Mouse (Mus musculus) neural tube, embryonic 13.5 days (tissue): ENCODE measurements around the gene Krt86. TPM values are rescaled to one million over a fixed set of nuclear protein-coding genes. Genes with fewer than 3 reads are reported as not detected.
A peak's percentile ranks its signal among the peaks of the same experiment; 100 is the strongest.

Experiments
- ATAC-seq: fragments of 200-750 bp; cut with Nextera tagmentation; 2 replicates; pipeline ENCODE4 v1.8.0; 2017; ENCODE audit warnings: low read depth, mild to moderate bottlenecking, moderate TSS enrichment, moderate library complexity
- H3K27ac ChIP-seq: fragments of 300-500 bp; sonication (generic); replicated peaks from 2 replicates; pipeline ENCODE4 v1.5.1; 2015; ENCODE audit warnings: moderate library complexity, mild to moderate bottlenecking, inconsistent platforms
- H3K27me3 ChIP-seq: fragments of 300-500 bp; sonication (generic); 2 replicates; pipeline ENCODE4 v1.6.1; 2015; ENCODE audit warnings: mild to moderate bottlenecking, inconsistent platforms
- H3K36me3 ChIP-seq: fragments of 300-500 bp; sonication (generic); 2 replicates; pipeline ENCODE4 v1.6.1; 2015; ENCODE audit warnings: mild to moderate bottlenecking, inconsistent platforms
- H3K4me1 ChIP-seq: fragments of 300-500 bp; sonication (generic); replicated peaks from 2 replicates; pipeline ENCODE4 v1.6.1; 2015; ENCODE audit warnings: inconsistent platforms
- H3K4me2 ChIP-seq: fragments of 300-500 bp; sonication (generic); 2 replicates; pipeline ENCODE4 v1.6.1; 2015; ENCODE audit warnings: inconsistent platforms, mild to moderate bottlenecking, moderate library complexity
- H3K4me3 ChIP-seq: fragments of 300-500 bp; sonication (generic); 2 replicates; pipeline ENCODE4 v1.5.1; 2015; ENCODE audit warnings: mild to moderate bottlenecking, inconsistent platforms
- H3K9ac ChIP-seq: fragments of 300-500 bp; sonication (generic); 2 replicates; pipeline ENCODE4 v1.6.1; 2015; ENCODE audit warnings: moderate library complexity, mild to moderate bottlenecking, inconsistent platforms
- H3K9me3 ChIP-seq: fragments of 300-500 bp; sonication (generic); 2 replicates; pipeline ENCODE4 v1.6.1; 2016; ENCODE audit warnings: inconsistent platforms
- WGBS: fragments of 180-500 bp; shearing (Covaris S2); methylation state at CpG from one replicate; pipeline ENCODE4 v1.1.7; 2015; 5-methylcytosine and 5-hydroxymethylcytosine counted together
- polyA plus RNA-seq: library from polyadenylated mRNA; unstranded; fragments of >200 nt; fragmentation: Nextera tagmentation; extraction: Ambion mirVana; gene quantifications from 2 replicates; pipeline ENCODE4 v1.2.1, GENCODE M21; 2015

Krt86 gene
- polyA plus RNA-seq, 1 experiment from 2014 or later, result 0.14 TPM

DNA sequence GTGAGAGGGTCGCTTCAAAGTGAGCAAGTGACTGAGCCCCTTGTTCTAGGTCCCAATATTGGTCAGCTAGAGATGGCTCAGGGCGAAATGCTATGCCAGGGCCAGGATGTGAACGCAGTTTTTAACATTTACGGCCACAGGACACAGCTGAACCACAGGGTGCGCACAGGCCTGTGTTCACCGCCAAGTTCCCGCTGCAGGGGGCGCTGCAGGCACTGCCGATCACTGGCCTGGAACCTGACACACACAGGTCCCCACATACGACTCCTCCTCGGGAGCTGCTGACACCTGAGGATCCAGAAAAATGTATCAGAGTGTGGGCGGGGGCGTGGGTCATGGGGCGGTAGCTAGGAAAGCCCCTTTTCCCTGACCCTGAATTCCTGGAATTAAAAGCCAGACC lies 14.0 kb upstream of the Krt86 start:
- peaks cover 9% of the 10 kb centered on the region; the same call in 1 of the 2 replicates for H3K4me1 ChIP-seq
- H3K4me2 ChIP-seq, result no peak overlapping the region
- whole genome bisulfite sequencing, result 78% methylated on average over 14 of the region's 14 CpGs
- H3K9ac ChIP-seq, result no peak overlapping the region
- ATAC-seq, result no peak
- peaks cover 3% of the 10 kb centered on the region; the same call in 1 of the 2 replicates for H3K9me3 ChIP-seq
- H3K27me3 ChIP-seq, result no peaks in the 10 kb centered on the region
- H3K36me3 ChIP-seq, result no peaks in the 10 kb centered on the region
- no peak overlapping the region for H3K4me3 ChIP-seq
- no peak overlapping the region for H3K27ac ChIP-seq

DNA sequence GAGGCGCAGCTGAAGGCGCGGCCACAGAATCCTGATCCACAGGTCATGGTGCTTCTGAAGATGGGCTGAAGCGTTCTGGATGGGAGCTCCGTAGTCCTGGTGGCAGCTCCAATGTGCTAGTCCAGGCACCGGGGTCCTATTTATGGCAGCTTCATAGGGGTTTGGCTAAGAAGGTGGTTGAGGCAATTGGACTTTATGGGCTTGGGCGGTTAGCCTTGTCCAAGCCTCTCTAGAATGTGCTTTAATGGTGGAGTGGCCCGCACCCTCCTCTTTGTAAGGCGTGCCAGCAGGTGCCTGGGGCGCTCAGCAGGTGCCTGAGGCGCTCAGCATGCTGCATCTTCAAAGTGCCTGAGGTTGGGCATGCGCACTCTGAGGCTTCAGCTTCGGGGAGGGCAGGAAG lies 9.6 kb upstream of the Krt86 start, which contains the start of gene Krt81:
Gene Krt81 (minus strand): TSS at position 101 of the 400 bp plus-strand sequence.
- no peak for ATAC-seq
- no peaks in the 10 kb centered on the region for H3K27me3 ChIP-seq
- H3K9ac ChIP-seq, result no peak within 1 kb of the TSS
- H3K4me2 ChIP-seq, result no peak within 1 kb of the TSS
- H3K4me3 ChIP-seq, result no peak within 1 kb of the TSS
- H3K9me3 ChIP-seq, result no peaks in the 10 kb centered on the region
- WGBS, result 78% methylated on average over 13 of the region's 13 CpGs
- H3K27ac ChIP-seq, result no peak within 1 kb of the TSS
- no peaks in the 10 kb centered on the region for H3K36me3 ChIP-seq
- H3K4me1 ChIP-seq, result peaks cover 2% of the 10 kb centered on the region; the same call in 1 of the 2 replicates

DNA sequence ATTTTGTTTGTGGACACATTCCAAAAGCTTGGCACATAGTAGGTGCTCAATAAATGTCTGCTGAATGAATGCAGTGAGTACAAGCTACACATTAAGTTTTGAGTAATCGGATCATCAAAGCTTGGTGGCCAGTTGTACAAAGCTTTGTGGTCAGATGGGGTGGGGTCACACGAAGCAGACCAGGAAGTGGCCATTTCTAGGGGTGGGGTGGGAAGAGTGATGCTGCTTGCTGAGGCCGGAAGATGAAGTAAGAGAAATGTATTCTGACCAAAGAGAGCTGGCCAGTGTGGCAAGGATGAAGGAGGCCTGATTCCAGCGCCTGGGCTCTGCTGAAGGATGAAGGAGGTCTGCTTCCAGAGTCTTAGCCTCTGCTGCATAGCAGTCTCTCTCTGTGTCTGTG lies 4.2 kb upstream of the Krt86 start:
- Histone ChIP-seq H3K4me1 (no peaks in the 10 kb centered on the region), H3K36me3 (no peaks in the 10 kb centered on the region), H3K27me3 (no peaks in the 10 kb centered on the region), H3K4me2 (no peak overlapping the region), H3K9ac (no peak overlapping the region), H3K9me3 (no peaks in the 10 kb centered on the region), H3K27ac (no peak overlapping the region), H3K4me3 (no peak overlapping the region)
- ATAC-seq, result no peak
- 84% methylated on average over 4 of the region's 4 CpGs for WGBS

DNA sequence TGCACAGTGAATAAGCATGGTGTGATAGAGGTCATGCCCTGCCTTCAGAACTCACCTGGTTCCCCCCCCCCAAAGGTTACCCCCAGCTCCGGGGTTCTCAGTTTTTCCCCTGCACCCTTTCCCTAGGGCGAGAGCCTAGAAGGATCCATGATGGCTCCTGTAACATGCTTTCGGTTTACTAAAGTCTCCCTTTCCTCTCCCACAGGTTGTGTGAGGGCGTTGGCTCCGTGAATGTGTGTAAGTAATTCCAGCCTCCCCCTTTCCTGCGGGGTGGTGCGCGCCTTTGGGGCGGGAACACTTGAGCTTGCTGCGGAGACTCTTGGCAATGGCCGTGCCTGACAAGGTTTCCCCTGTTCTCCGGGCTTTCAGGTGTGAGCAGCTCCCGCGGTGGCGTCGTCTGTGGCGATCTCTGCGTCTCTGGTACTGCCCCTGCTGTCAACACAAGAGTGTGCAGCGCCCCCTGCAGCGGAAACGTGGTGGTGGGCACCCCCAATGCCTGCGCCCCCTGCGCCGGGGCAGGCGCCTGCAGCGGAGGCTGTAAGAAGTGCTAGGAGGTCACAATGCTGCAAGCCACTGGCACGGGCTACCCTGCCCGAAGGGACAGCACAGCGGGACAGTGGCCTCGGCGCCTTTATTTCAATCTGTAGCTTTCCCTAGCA lies 5.9 kb downstream of the Krt86 start:
- H3K4me1 ChIP-seq, result peaks cover 12% of the 10 kb centered on the region
- H3K9me3 ChIP-seq, result no peaks in the 10 kb centered on the region
- 0 out of 2 replicates have a peak, but pooled peaks cover 4% of the 10 kb centered on the region for H3K27me3 ChIP-seq
- peak; percentile 65 for ATAC-seq
- peak overlapping the region; percentile 34 for H3K4me3 ChIP-seq
- H3K9ac ChIP-seq, result peak overlapping the region; percentile 68
- H3K27ac ChIP-seq, result no peak overlapping the region
- WGBS, result 11% methylated on average over 31 of the region's 31 CpGs
- H3K4me2 ChIP-seq, result peak overlapping the region; percentile 67
- H3K36me3 ChIP-seq, result no peaks in the 10 kb centered on the region

DNA sequence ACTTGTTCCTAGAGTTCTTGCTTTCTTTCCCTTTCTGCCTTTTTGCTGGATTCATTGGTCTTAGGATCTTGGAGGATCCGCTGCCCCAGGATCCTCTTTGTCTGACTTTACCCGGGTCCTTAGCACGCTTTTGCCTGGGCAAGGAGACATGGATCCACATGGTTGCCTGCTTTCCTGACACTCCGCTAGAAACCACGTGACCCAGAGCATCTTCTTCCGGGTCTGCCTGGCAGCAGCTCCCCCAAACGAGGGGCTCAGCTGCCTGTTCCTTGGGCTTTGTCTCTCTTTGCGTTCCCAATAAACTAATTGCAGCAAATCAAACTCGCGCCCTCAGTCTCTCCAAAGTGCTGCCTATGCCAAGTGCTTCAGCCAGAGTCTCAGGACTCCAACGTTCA lies 6.4 kb downstream of the Krt86 start:
- 33% methylated on average over 11 of the region's 11 CpGs for WGBS
- H3K36me3 ChIP-seq, result no peaks in the 10 kb centered on the region
- H3K9ac ChIP-seq, result peak overlapping the region; percentile 68
- H3K27ac ChIP-seq, result no peak overlapping the region
- H3K4me3 ChIP-seq, result peak overlapping the region; percentile 34
- no peaks in the 10 kb centered on the region for H3K9me3 ChIP-seq
- H3K4me1 ChIP-seq, result peaks cover 12% of the 10 kb centered on the region
- peak overlapping the region; percentile 67 for H3K4me2 ChIP-seq
- 0 out of 2 replicates have a peak, but pooled peaks cover 4% of the 10 kb centered on the region for H3K27me3 ChIP-seq
- ATAC-seq, result peak; percentile 67; the same call in 1 of the 2 replicates

DNA sequence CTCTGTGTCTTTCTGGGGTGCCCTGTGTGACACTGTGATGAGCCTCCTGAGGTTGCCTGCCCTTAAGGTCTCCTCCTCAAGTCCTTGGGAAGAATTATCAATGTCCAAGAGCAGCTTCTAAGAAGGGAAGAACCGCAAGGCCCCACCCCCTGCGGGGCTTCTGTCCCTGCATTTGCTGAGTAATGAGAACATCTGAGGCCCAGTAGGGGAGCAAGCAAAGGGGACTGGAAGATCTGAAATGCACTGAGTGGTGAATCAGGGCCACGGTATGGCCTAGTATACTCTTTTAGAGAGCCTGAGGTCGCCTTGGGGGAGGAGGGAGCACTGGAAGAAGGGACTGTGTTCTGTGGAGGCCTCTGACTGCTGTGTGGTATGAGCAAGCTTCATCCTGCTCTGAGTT lies 8.8 kb downstream of the Krt86 start:
- no peak overlapping the region for H3K4me3 ChIP-seq
- peaks cover 12% of the 10 kb centered on the region for H3K4me1 ChIP-seq
- no peak overlapping the region for H3K9ac ChIP-seq
- no peaks in the 10 kb centered on the region for H3K36me3 ChIP-seq
- 39% methylated on average over 4 of the region's 4 CpGs for WGBS
- no peak overlapping the region for H3K27ac ChIP-seq
- ATAC-seq, result no peak
- no peaks in the 10 kb centered on the region for H3K9me3 ChIP-seq
- H3K4me2 ChIP-seq, result no peak overlapping the region
- 0 out of 2 replicates have a peak, but pooled peaks cover 4% of the 10 kb centered on the region for H3K27me3 ChIP-seq

DNA sequence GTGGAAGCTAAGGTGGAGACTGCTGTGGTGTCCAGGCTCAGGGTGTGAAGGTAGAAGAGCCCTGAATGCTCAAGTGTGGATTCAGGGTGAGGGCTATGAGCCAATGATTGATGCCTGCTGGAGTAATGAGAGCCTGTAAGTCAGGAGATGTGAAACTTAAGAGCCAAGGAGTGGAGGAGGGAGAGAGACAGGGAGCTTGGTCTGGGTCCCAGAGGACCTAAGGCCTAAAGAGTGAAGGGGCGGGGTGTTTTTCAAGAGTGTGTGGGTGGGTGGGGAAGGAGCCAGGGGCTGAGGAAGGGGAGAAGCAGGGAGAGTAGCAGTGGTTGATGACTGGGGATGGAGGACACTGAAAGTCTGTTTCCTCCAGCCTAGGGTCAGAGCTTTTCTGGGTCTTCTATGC lies 10.4 kb downstream of the Krt86 start:
- no peak overlapping the region for H3K4me3 ChIP-seq
- H3K9ac ChIP-seq, result no peak overlapping the region
- ATAC-seq, result no peak
- no peaks in the 10 kb centered on the region for H3K36me3 ChIP-seq
- H3K27me3 ChIP-seq, result 0 out of 2 replicates have a peak, but pooled peaks cover under 1% of the 10 kb centered on the region
- peaks cover 12% of the 10 kb centered on the region for H3K4me1 ChIP-seq
- 100% methylated on average over 1 of the region's 1 CpGs for WGBS
- no peak overlapping the region for H3K27ac ChIP-seq
- H3K4me2 ChIP-seq, result no peak overlapping the region
- no peaks in the 10 kb centered on the region for H3K9me3 ChIP-seq

DNA sequence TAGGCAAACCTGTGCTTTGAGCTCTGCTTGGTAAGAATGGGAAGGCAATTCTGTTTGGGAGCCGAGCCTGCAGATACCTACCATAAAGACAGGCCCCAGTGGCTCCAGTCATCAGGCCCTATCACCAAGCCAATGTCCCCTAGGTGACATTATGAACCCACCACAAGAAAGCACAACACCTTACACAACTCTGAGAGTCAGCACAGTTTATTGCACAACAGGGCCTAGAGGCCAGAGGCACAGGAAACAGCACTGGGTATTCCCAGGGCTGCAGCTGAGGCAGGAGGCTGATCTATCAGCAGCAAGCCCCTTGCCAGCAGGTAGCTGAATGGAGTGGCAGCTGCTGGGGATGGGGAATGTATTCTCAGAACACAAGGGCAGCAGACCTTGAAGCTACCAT lies 11.7 kb downstream of the Krt86 start:
- Histone ChIP-seq H3K9ac (no peak overlapping the region), H3K4me2 (no peak overlapping the region), H3K4me1 (no peaks in the 10 kb centered on the region; the same call in 1 of the 2 replicates), H3K27ac (no peak overlapping the region), H3K36me3 (no peaks in the 10 kb centered on the region), H3K4me3 (no peak overlapping the region), H3K9me3 (no peaks in the 10 kb centered on the region), H3K27me3 (no peaks in the 10 kb centered on the region)
- ATAC-seq, result no peak
- WGBS, result 60% methylated on average over 1 of the region's 1 CpGs

DNA sequence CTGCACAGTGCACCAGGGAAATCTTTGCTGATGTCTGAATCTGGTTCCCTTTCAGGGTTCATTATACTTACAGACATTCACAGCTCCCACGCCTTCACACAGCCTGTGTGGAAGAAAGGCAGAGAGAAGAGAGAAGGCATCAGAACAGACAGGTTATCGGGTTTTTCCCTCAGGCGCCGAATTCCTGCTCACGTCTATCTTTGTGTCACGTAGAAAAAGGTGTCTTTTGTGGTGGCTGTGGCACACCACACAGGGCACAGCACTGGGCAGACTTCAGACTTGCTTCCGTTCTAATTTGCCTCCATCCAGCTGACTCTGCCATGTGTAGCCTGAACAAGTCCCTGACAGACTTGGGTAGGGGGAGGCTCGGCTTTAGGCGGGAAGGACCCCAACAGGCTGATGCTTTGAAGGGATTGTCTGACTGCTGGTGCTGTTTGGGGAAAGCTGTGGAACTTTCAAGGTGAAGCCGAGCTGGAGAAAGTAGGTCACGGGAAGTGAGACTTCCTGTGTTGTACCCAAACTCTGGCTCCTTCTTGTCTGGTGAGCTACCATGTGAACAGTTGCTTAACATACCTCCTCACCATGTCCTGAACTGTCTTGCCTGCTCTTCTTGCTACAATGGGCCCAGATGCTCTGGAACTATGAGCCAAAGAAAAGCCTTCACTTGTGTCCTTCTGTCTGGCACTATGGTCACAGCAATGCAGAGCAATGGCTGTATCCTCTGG lies 12.8 kb downstream of the Krt86 start:
- H3K36me3 ChIP-seq, result no peaks in the 10 kb centered on the region
- ATAC-seq, result no peak
- 86% methylated on average over 11 of the region's 11 CpGs for WGBS
- H3K9ac ChIP-seq, result no peak overlapping the region
- H3K4me3 ChIP-seq, result no peak overlapping the region
- H3K27ac ChIP-seq, result no peak overlapping the region
- no peaks in the 10 kb centered on the region for H3K4me1 ChIP-seq
- H3K27me3 ChIP-seq, result no peaks in the 10 kb centered on the region
- H3K4me2 ChIP-seq, result no peak overlapping the region
- no peaks in the 10 kb centered on the region for H3K9me3 ChIP-seq

DNA sequence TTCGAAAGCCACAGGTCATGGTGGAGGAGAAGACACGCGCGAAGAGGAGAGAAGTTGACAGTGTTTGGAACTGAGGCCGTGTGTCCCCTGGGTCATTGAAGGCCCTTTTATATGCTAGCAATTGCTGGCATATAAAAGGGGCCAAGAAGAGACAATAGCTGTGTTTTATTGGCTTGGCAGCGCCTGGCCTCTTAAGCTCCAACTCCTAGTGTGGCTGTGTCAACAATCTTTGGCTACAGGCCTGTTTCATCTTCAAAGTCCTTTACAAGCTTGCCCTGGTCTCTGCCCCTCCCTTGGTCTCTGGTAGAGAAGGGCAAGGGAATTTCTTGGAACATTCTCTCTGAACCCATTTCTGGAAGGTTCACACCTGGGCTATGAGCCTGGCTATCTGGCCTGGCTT lies 18.2 kb downstream of the Krt86 start, which contains the start of gene Krt83:
Gene Krt83 (minus strand): TSS at position 82 of the 400 bp plus-strand sequence.
- no peaks in the 10 kb centered on the region for H3K27me3 ChIP-seq
- no peak for ATAC-seq
- no peak within 1 kb of the TSS for H3K4me3 ChIP-seq
- no peaks in the 10 kb centered on the region for H3K4me1 ChIP-seq
- no peak within 1 kb of the TSS for H3K9ac ChIP-seq
- no peak within 1 kb of the TSS for H3K27ac ChIP-seq
- WGBS, result 19% methylated on average over 6 of the region's 6 CpGs
- H3K36me3 ChIP-seq, result no peaks in the 10 kb centered on the region
- H3K9me3 ChIP-seq, result no peaks in the 10 kb centered on the region
- no peak within 1 kb of the TSS for H3K4me2 ChIP-seq

DNA sequence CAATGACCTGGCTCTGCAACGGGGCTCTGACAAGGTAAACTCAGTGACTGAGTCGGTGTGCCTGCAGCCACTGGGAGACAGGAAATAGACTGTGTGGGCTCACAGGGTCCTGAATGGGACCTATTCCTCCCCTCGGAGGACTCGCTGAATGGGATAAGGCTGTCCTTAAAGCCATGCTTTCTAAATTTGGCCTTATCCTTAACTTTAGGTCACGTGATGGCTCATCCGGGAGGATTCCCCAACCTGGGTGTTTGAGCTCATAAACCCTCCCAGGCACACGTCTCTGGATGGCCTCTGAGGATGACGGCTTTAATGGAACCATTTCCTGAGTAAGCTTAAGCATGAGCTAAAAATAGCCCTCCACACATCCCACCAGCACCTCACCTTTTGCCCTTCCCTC lies 19.4 kb downstream of the Krt86 start:
- no peaks in the 10 kb centered on the region for H3K36me3 ChIP-seq

DNA sequence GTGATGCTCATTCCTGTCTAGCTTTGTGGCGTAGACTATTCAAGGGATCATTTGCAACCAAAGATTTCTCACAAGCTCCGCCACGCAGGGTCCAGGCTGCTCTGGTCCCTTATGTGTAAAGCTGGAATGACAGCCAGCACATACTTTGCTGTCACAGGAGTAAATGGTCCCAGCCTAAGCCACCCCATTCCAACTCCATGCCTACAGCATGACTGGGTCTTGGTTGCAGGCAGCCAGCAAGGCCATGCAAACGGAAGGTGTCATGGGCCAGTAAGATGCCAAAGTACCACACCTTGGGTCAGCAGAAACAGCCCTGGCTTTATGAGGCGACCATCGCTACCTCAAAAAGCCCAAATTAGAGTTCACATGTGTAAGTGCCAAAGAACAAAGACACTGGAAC lies 20.4 kb downstream of the Krt86 start:
- no peak for ATAC-seq
- 91% methylated on average over 6 of the region's 6 CpGs for WGBS

More for the DNA sequence above, 19.4 kb downstream of the Krt86 start:
- H3K27me3 ChIP-seq, result no peaks in the 10 kb centered on the region
- no peaks in the 10 kb centered on the region for H3K4me1 ChIP-seq
- H3K9ac ChIP-seq, result no peak overlapping the region
- H3K4me2 ChIP-seq, result no peak overlapping the region
- H3K9me3 ChIP-seq, result no peaks in the 10 kb centered on the region
- WGBS, result 57% methylated on average over 8 of the region's 8 CpGs
- ATAC-seq, result no peak
- no peak overlapping the region for H3K4me3 ChIP-seq
- H3K27ac ChIP-seq, result no peak overlapping the region

More for the DNA sequence above, 20.4 kb downstream of the Krt86 start:
- no peaks in the 10 kb centered on the region for H3K27me3 ChIP-seq
- no peak overlapping the region for H3K27ac ChIP-seq
- H3K9me3 ChIP-seq, result no peaks in the 10 kb centered on the region
- no peak overlapping the region for H3K4me3 ChIP-seq
- no peak overlapping the region for H3K9ac ChIP-seq
- H3K4me2 ChIP-seq, result no peak overlapping the region
- H3K36me3 ChIP-seq, result no peaks in the 10 kb centered on the region
- H3K4me1 ChIP-seq, result no peaks in the 10 kb centered on the region
